Mouse (Mus musculus) embryo, embryonic 11.5 days (tissue): Measurements from ENCODE around the gene Wipf3.

Source experiments
- DNase-seq: peaks from one replicate; pipeline ENCODE4 v3.0.0-alpha.2; 2012; ENCODE audit warnings: low read depth, low spot score

The Wipf3 gene

GRCm38 (mm10) chr6:54530182-54530581 lies 100.8 kb downstream of the Wipf3 start:
- no peak for DNase-seq

DNA sequence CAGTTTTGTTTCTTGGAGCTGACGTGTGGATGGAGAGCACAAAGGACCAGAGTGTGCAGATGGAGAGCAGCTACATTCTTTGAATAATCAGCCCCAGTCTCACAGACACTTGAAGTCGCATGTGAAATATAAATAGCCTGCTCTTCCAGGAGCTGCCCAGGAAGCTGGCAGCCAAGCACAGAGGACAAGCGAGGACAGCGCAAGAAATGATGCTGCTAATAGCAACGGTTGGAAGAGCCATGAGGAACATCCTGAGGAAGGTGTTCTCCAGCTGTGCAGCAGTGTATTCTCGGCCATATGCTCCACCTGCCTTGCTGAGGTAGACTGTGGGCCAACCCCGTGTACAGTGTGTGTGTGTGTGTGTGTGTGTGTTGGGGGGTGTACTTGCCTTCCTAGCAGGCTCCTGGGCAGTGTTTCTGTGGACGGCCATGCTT lies 101.7 kb downstream of the Wipf3 start:
- DNase-seq = no peak

DNA sequence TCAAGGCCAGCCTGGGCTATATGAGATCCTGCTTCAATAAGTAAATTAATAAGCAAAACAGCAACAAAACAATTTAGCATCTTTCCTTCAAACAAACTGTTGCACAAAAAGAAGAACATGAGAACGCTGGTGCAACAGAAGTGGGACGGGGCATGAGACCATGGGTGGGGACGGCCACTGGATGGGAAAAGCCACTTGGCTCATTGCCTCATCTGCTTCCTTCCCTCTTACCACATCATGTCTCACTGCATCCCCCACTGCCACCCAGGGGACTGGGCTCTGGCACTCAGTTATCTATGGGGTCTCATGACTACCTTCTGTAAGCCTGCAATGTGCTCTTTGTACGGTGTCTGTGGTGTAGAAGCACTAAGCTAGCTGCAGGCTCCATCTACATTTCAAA lies 106.1 kb downstream of the Wipf3 start:
- no peak for DNase-seq

DNA sequence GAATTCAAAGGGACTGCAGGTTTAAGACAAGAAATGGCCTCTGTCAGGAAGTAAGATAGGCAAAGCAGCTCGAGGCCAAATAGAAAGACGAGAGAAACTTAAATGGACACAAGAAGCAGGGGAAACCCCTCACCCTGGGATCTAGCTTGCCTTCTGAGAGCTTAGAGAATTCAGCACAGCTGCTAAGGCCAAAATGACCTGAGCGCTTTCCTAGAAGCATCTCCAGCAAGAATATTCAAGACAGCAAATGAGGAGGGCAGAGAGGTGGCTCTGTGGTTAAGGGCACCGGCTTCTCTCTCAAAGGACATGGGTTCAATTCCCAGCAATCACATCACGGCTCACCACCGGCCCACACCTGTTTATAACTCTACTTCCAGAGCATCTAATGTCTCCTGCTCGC lies 107.7 kb downstream of the Wipf3 start:
- DNase-seq = no peak

GRCm38 (mm10) chr6:54538773-54539173 lies 109.4 kb downstream of the Wipf3 start:
- no peak for DNase-seq

DNA sequence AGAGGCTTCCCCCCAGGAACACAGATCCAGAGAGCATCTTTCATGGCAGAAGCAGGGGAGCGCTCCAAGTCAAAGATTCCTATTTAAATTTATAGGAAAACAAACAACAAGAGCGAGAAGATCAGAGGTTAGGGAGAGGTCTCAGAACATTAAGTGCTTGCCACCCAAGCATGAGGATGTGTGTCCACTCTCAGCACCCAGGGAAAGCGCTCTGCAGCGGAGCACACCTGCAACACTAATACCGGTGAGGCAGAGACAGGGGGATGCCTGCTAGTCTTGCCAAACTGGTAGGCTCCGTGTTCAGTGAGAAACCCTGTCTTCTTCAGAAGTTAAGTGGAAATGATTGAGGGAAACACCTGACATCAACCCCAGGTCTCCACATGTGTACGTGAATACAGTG lies 110.0 kb downstream of the Wipf3 start:
- no peak for DNase-seq

- DNase-seq = no peak
These were observed 111.0 kb downstream of the Wipf3 start for GRCm38 (mm10) chr6:54540252-54540887.

DNA sequence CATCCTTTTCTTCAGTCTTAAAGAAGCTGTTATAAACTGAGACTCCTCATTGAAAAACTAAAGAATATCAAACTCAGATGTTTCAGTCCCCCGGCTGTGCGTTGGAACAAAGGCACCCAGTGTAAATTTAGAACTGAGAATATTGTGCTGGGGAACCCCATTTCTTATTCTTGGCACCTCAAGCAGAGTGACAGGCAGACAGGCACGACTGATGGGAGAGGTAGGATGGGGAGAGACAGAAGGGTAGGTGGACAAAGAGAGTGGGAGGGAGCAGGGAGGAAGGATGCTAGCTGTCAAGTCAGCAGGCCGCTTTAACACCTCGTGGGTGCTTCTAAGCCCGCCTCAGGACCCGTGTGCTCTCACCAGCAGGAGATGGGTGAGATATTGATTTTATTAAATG lies 113.4 kb downstream of the Wipf3 start:
- no peak for DNase-seq

- DNase-seq = no peak
These were observed 114.2 kb downstream of the Wipf3 start for GRCm38 (mm10) chr6:54543646-54544045.

- no peak for DNase-seq
These were observed 119.1 kb downstream of the Wipf3 start for GRCm38 (mm10) chr6:54548314-54549019.

DNA sequence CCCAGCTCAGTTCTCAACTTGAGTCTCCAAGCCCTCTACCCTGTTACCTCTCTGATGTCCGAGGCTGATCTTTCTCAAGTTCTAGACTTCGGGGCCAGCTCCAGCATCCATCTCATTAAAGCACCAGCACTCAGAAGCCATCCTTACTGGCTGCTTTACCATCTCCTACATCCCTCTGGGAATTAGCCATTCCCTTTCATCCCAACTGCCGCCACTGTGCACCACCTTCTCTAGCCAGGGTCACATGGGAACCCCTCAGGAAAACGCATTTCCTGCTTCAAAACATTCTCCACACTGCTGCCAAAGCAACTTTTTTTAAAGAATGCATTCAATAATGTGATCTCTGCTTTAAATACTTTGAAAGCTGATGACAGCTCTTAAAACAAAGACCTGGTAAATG lies 119.9 kb downstream of the Wipf3 start:
- no peak for DNase-seq

DNA sequence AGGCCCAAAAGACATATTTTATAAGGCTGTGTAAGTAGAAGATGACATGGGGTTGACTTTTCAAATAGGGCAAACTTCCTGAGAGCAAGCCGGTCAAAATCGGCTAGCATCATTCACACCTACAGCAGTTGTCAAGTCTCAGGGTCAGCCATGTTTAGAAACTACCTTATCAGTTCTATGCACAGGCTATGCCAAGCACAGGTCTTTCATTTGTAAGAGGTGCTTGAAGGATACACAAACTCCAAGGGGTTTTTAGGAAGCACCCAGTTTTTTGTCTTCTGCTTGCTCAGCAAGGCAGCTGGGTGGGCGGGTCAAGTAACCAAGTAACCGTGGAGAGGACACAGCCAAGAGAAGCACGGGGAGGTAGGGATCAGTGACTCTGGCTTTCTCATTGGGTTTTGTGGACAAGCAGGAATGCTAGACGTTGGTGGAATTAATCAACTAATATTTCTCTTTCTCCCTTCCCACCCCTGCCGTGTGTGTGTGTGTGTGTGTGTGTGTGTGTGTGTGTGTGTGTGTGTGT lies 121.5 kb downstream of the Wipf3 start:
- no peak for DNase-seq

DNA sequence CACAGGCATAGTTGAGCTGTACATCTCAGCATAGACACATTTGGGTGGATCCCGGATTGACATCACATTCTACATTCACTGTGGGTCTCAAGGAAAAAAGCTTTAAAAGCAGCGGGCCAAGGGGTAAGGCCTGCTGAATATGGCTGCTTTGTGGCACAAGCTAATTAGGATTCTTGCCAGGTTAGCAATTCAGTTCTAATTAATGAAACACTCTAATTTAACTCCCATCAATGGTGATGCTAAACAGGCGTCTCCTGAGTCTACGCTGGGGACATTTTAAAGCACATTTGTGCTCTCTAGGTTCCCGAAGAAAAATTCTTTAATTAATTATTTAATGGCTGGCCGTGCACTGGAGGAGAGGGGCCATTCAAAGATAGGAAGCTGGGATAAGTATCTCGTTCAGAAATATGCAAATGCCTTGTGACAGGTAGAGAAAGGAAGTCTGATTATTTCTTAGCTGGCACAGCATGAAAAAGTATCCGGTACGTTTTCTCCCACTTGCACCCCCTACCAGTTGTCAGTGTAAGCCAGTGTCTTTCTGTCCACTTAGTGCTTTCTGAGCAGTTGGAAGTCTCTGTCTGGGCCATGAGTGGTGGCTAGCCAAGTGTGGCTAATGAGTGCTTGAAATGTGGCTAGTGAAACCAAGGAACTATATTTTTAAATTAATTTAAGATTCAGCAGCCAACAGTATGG lies 123.5 kb downstream of the Wipf3 start:
- no peak for DNase-seq
